Mouse (Mus musculus) stomach, postnatal 0 days (tissue): ENCODE results near the gene Rnf141. TPM values are rescaled to one million over a fixed set of nuclear protein-coding genes. Genes with fewer than 3 reads are reported as not detected.

Experiments used
- ATAC-seq: fragments of 200-750 bp; cut with Nextera tagmentation; 2 replicates; pipeline ENCODE4 v1.8.0; 2017; ENCODE audit not compliant: low FRiP score, low TSS enrichment
- DNase-seq: peaks from one replicate; pipeline ENCODE4 v3.0.0-alpha.2; 2016; ENCODE audit warnings: low spot score
- H3K27ac ChIP-seq: fragments of 300-500 bp; sonication (generic); replicated peaks from 2 replicates; pipeline ENCODE4 v1.5.1; 2014; ENCODE audit warnings: mild to moderate bottlenecking, control low read depth
- H3K27me3 ChIP-seq: fragments of 300-500 bp; sonication (generic); 2 replicates; pipeline ENCODE4 v1.6.1; 2014; ENCODE audit warnings: low read length; ENCODE audit not compliant: control insufficient read depth, insufficient read depth
- H3K36me3 ChIP-seq: fragments of 300-500 bp; sonication (generic); 2 replicates; pipeline ENCODE4 v1.6.1; 2014; ENCODE audit warnings: low read length, mixed read lengths; ENCODE audit not compliant: control insufficient read depth, insufficient read depth
- H3K4me1 ChIP-seq: fragments of 300-500 bp; sonication (generic); replicated peaks from 2 replicates; pipeline ENCODE4 v1.6.1; 2014; ENCODE audit warnings: antibody characterized with exemption; ENCODE audit not compliant: control insufficient read depth, insufficient read depth
- H3K4me2 ChIP-seq: fragments of 300-500 bp; sonication (generic); replicated peaks from 2 replicates; pipeline ENCODE4 v1.6.1; 2014; ENCODE audit warnings: low read depth, mild to moderate bottlenecking, control low read depth, moderate library complexity
- H3K4me3 ChIP-seq: fragments of 300-500 bp; sonication (generic); 2 replicates; pipeline ENCODE4 v1.5.1; 2014; ENCODE audit warnings: low read depth, low read length, control low read depth
- H3K9ac ChIP-seq: fragments of 300-500 bp; sonication (generic); 2 replicates; pipeline ENCODE4 v1.6.1; 2014; ENCODE audit warnings: mild to moderate bottlenecking, low read length, control low read depth, mixed read lengths
- H3K9me3 ChIP-seq: fragments of 300-500 bp; sonication (generic); 2 replicates; pipeline ENCODE4 v1.6.1; 2016; ENCODE audit warnings: low read length; ENCODE audit not compliant: control insufficient read depth
- CTCF ChIP-seq: IDR thresholded peaks from 2 replicates; pipeline ENCODE4 v1.5.1; 2016; ENCODE audit warnings: antibody characterized with exemption, low read depth, mild to moderate bottlenecking, moderate library complexity
- EP300 ChIP-seq: optimal IDR thresholded peaks from 2 replicates; pipeline ENCODE3; 2016; ENCODE audit warnings: antibody characterized with exemption
- WGBS: fragments of 180-500 bp; shearing (Covaris S2); extraction: QIAGEN DNeasy Blood & Tissue Kit; methylation state at CpG from one replicate; pipeline ENCODE4 v1.1.7; 2014; 5-methylcytosine and 5-hydroxymethylcytosine counted together
- polyA plus RNA-seq: library from polyadenylated mRNA; unstranded; fragments of >200 nt; fragmentation: Nextera tagmentation; extraction: Ambion mirVana; gene quantifications from 2 replicates; pipeline ENCODE4 v1.2.1, GENCODE M21; 2015

Gene Rnf141
- polyA plus RNA-seq, 1 experiment from 2014 or later, result 24.0 TPM

DNA sequence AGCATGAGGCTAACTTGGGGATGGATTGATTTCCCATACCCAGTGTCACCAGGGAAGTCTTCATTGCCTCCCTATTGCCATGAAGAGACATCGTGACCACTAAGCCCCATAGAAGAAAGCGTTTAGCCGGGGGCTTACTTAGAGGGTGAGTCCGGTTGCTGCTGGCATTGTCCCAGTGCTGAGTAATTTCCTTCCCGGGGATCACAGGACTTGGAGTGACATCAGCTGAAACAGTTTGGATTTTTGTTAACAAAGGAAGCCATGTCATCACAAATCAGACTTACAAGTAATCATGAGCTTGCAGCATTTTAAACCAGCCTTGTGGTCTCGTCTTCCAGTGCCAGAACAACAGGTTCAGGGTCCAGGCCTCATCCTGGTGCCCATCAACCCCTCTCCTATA, 56.9 kb downstream of the Rnf141 start:
- no peaks in the 10 kb centered on the region for H3K36me3 ChIP-seq
- 30% methylated on average over 6 of the region's 6 CpGs for WGBS

GRCm38 (mm10) chr7:110785741-110786146, 58.5 kb downstream of the Rnf141 start:
- H3K9me3 ChIP-seq, result no peaks in the 10 kb centered on the region
- peaks cover 7% of the 10 kb centered on the region for H3K4me1 ChIP-seq
- ATAC-seq (no peak), DNase-seq (no peak)
- H3K27ac ChIP-seq, result no peak overlapping the region
- no peaks in the 10 kb centered on the region for H3K27me3 ChIP-seq
- 65% methylated on average over 3 of the region's 3 CpGs for WGBS
- H3K4me3 ChIP-seq, result no peak overlapping the region
- no peak for TF ChIP-seq EP300
- no peak for TF ChIP-seq CTCF
- H3K36me3 ChIP-seq, result no peaks in the 10 kb centered on the region
- no peak overlapping the region for H3K9ac ChIP-seq
- no peak overlapping the region for H3K4me2 ChIP-seq

More for the DNA sequence above, 56.9 kb downstream of the Rnf141 start:
- Histone ChIP-seq H3K27me3 (no peaks in the 10 kb centered on the region), H3K4me2 (no peak overlapping the region), H3K4me1 (peaks cover 7% of the 10 kb centered on the region), H3K9me3 (no peaks in the 10 kb centered on the region), H3K4me3 (no peak overlapping the region), H3K9ac (no peak overlapping the region), H3K27ac (no peak overlapping the region)
- no peak for ATAC-seq
- no peak for TF ChIP-seq CTCF
- TF ChIP-seq EP300, result no peak
- no peak for DNase-seq

GRCm38 (mm10) chr7:110784965-110785364, 59.3 kb downstream of the Rnf141 start:
- Histone ChIP-seq H3K27ac (0 out of 2 replicates have a peak overlapping the region, but pooled peaks have one; percentile 18), H3K4me3 (no peak overlapping the region), H3K9ac (no peak overlapping the region), H3K36me3 (no peaks in the 10 kb centered on the region; the same call in 1 of the 2 replicates), H3K4me1 (peaks cover 7% of the 10 kb centered on the region), H3K4me2 (no peak overlapping the region), H3K27me3 (no peaks in the 10 kb centered on the region), H3K9me3 (no peaks in the 10 kb centered on the region)
- TF ChIP-seq CTCF, result no peak
- WGBS, result 29% methylated on average over 8 of the region's 8 CpGs
- ATAC-seq, result peak; percentile 89
- peak; percentile 60 for DNase-seq

DNA sequence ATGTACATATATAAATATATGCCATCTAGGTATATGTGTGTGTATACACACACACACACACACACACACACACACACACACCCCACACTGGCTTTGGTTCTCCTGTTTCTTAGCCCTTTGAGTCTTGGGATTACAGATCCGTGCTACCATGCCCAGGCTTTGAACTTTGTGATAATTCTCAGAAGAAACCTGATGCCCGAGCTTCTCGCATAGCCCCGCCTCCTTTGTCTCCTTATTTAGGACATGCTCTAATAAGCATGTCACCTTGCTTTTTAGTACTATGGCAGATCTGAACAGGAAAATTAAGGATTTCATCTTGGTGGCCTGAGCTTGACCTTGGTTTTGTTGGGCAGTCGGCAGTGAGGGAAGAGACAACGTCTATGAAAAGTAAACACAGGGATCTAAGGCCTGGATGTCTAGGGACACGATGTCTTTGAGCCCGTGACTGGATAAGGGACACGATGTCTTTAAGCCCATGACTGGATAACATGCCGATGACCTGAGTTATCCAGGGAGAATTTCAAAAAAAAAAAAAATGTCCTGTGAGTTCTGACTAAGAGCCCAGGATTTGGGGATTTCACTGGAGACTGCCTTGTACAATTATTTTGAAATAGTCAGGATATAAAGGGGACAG, 61.3 kb downstream of the Rnf141 start:
- H3K36me3 ChIP-seq, result no peaks in the 10 kb centered on the region; the same call in 1 of the 2 replicates
- WGBS, result 32% methylated on average over 10 of the region's 10 CpGs
- peaks cover 7% of the 10 kb centered on the region for H3K4me1 ChIP-seq
- no peak overlapping the region for H3K4me2 ChIP-seq
- no peak overlapping the region for H3K9ac ChIP-seq
- H3K27me3 ChIP-seq, result no peaks in the 10 kb centered on the region
- TF ChIP-seq CTCF (no peak), EP300 (no peak)
- H3K4me3 ChIP-seq, result no peak overlapping the region
- no peak for ATAC-seq
- H3K27ac ChIP-seq, result no peak overlapping the region
- no peaks in the 10 kb centered on the region for H3K9me3 ChIP-seq
- DNase-seq, result no peak

GRCm38 (mm10) chr7:110782135-110782534, 62.1 kb downstream of the Rnf141 start:
- 53% methylated on average over 7 of the region's 7 CpGs for WGBS
- no peak for DNase-seq
- H3K27ac ChIP-seq, result 0 out of 2 replicates have a peak overlapping the region, but pooled peaks have one; percentile 24

DNA sequence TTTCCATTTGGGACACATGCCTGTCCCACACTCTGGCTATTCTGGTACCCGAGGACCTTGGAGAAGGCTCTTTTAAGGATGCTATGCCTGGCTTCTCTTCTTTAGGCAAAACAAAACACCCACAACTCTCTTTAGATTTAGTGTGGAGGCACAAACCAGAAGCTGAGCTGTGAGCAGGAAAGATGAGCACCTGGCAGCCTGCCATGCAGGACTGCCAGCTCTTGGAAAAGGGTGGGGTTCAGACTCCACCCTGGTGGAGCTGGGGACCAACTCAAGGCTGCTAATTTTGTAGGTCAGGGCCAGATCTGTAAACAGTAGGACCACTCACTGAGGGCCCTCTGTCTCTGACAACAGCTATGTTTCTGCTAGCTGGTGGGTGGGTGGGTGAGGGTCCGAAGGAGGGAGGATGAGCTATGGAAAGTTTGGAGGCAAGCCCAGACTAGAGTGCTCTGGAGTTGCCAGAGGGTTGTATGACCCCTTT, 63.0 kb downstream of the Rnf141 start:
- ATAC-seq (no peak), DNase-seq (no peak)
- no peaks in the 10 kb centered on the region; the same call in 1 of the 2 replicates for H3K36me3 ChIP-seq
- H3K9me3 ChIP-seq, result no peaks in the 10 kb centered on the region
- no peak overlapping the region for H3K9ac ChIP-seq
- H3K27me3 ChIP-seq, result no peaks in the 10 kb centered on the region
- WGBS, result 51% methylated on average over 2 of the region's 2 CpGs
- no peak overlapping the region for H3K4me2 ChIP-seq
- H3K4me3 ChIP-seq, result no peak overlapping the region
- H3K4me1 ChIP-seq, result peaks cover 3% of the 10 kb centered on the region; the same call in 1 of the 2 replicates
- TF ChIP-seq EP300, result no peak
- no peak for TF ChIP-seq CTCF
- H3K27ac ChIP-seq, result 0 out of 2 replicates have a peak overlapping the region, but pooled peaks have one; percentile 24

More at GRCm38 (mm10) chr7:110782135-110782534, 62.1 kb downstream of the Rnf141 start:
- Histone ChIP-seq H3K27me3 (no peaks in the 10 kb centered on the region), H3K4me3 (no peak overlapping the region), H3K9me3 (no peaks in the 10 kb centered on the region), H3K4me1 (peaks cover 4% of the 10 kb centered on the region), H3K4me2 (no peak overlapping the region), H3K9ac (no peak overlapping the region), H3K36me3 (no peaks in the 10 kb centered on the region; the same call in 1 of the 2 replicates)
- no peak for TF ChIP-seq EP300
- no peak for TF ChIP-seq CTCF
- ATAC-seq, result no peak
